Mouse (Mus musculus) embryonic facial prominence, embryonic 10.5 days (tissue): ENCODE results near the gene Gldc. TPM values are rescaled to one million over a fixed set of nuclear protein-coding genes. Genes with fewer than 3 reads are reported as not detected.
A peak's percentile ranks its signal among the peaks of the same experiment; 100 is the strongest.

ENCODE experiments used
- DNase-seq: peaks from one replicate; pipeline ENCODE4 v3.0.0-alpha.2; 2017; ENCODE audit warnings: low spot score
- H3K27ac ChIP-seq: fragments of 300-500 bp; sonication (generic); replicated peaks from 2 replicates; pipeline ENCODE4 v1.5.1; 2016; ENCODE audit warnings: mild to moderate bottlenecking
- H3K27me3 ChIP-seq: fragments of 300-500 bp; sonication (generic); replicated peaks from 2 replicates; pipeline ENCODE4 v1.6.1; 2016; ENCODE audit warnings: low read depth, mild to moderate bottlenecking; ENCODE audit not compliant: poor library complexity, severe bottlenecking
- H3K36me3 ChIP-seq: fragments of 300-500 bp; sonication (generic); replicated peaks from 2 replicates; pipeline ENCODE4 v1.6.1; 2016; ENCODE audit warnings: mild to moderate bottlenecking, moderate library complexity
- H3K4me1 ChIP-seq: fragments of 300-500 bp; sonication (generic); 2 replicates; pipeline ENCODE4 v1.6.1; 2016
- H3K4me3 ChIP-seq: fragments of 300-500 bp; sonication (generic); 2 replicates; pipeline ENCODE4 v1.5.1; 2016; ENCODE audit warnings: mild to moderate bottlenecking, moderate library complexity
- H3K9me3 ChIP-seq: fragments of 300-500 bp; sonication (generic); 2 replicates; pipeline ENCODE4 v1.6.1; 2016; ENCODE audit warnings: mild to moderate bottlenecking
- WGBS: fragments of 180-500 bp; shearing (Covaris S2); methylation state at CpG from one replicate; pipeline ENCODE4 v1.1.7; 2016; 5-methylcytosine and 5-hydroxymethylcytosine counted together
- polyA plus RNA-seq: library from polyadenylated mRNA; unstranded; fragments of >200 nt; fragmentation: Nextera tagmentation; extraction: Ambion mirVana; gene quantifications from 2 replicates; pipeline ENCODE4 v1.2.1, GENCODE M21; 2016

The Gldc gene
- polyA plus RNA-seq, 1 experiment from 2014 or later = 14.6 TPM

GRCm38 (mm10) chr19:30185536-30185935, 10.3 kb upstream of the Gldc start:
- Histone ChIP-seq H3K4me3 (no peak overlapping the region), H3K9me3 (peaks cover 14% of the 10 kb centered on the region), H3K4me1 (no peaks in the 10 kb centered on the region), H3K36me3 (no peaks in the 10 kb centered on the region), H3K27me3 (no peaks in the 10 kb centered on the region), H3K27ac (no peak overlapping the region)
- 91% methylated on average over 2 of the region's 2 CpGs for WGBS
- no peak for DNase-seq

- no peaks in the 10 kb centered on the region for H3K9me3 ChIP-seq
- peaks cover 6% of the 10 kb centered on the region; the same call in 1 of the 2 replicates for H3K4me1 ChIP-seq
- no peaks in the 10 kb centered on the region for H3K36me3 ChIP-seq
- 77% methylated on average over 1 of the region's 1 CpGs for WGBS
- peaks cover 17% of the 10 kb centered on the region for H3K27me3 ChIP-seq
- no peak overlapping the region for H3K27ac ChIP-seq
- H3K4me3 ChIP-seq = no peak overlapping the region
- no peak for DNase-seq
Observed at GRCm38 (mm10) chr19:30179979-30180378, 4.8 kb upstream of the Gldc start.

- H3K4me1 ChIP-seq = peaks cover 14% of the 10 kb centered on the region; the same call in 1 of the 2 replicates
- DNase-seq = peak; percentile 35
- H3K4me3 ChIP-seq = peak overlapping the region; percentile 72
- no peaks in the 10 kb centered on the region for H3K9me3 ChIP-seq
- H3K27me3 ChIP-seq = peaks cover 49% of the 10 kb centered on the region
- H3K27ac ChIP-seq = peak overlapping the region; percentile 4; the same call in 1 of the 2 replicates
- 4% methylated on average over 15 of the region's 15 CpGs for WGBS
- H3K36me3 ChIP-seq = no peaks in the 10 kb centered on the region
Observed at GRCm38 (mm10) chr19:30174074-30174670, 1.1 kb downstream of the Gldc start.

- Histone ChIP-seq H3K4me1 (peaks cover 14% of the 10 kb centered on the region; the same call in 1 of the 2 replicates), H3K36me3 (0 out of 2 replicates have a peak, but pooled peaks cover 8% of the 10 kb centered on the region)
- 80% methylated on average over 8 of the region's 8 CpGs for WGBS
Observed at GRCm38 (mm10) chr19:30171346-30172055, 3.7 kb downstream of the Gldc start.

GRCm38 (mm10) chr19:30170319-30170718, 4.9 kb downstream of the Gldc start:
- Histone ChIP-seq H3K36me3 (0 out of 2 replicates have a peak, but pooled peaks cover 8% of the 10 kb centered on the region), H3K4me1 (peaks cover 11% of the 10 kb centered on the region; the same call in 1 of the 2 replicates), H3K27ac (no peak overlapping the region), H3K9me3 (no peaks in the 10 kb centered on the region), H3K4me3 (no peak overlapping the region), H3K27me3 (peaks cover 35% of the 10 kb centered on the region)
- WGBS = 93% methylated on average over 6 of the region's 6 CpGs
- no peak for DNase-seq

More at GRCm38 (mm10) chr19:30171346-30172055, 3.7 kb downstream of the Gldc start:
- Histone ChIP-seq H3K9me3 (no peaks in the 10 kb centered on the region), H3K27ac (no peak overlapping the region), H3K27me3 (peaks cover 47% of the 10 kb centered on the region), H3K4me3 (no peak overlapping the region)
- no peak for DNase-seq

- 87% methylated on average over 20 of the region's 20 CpGs for WGBS
- no peak overlapping the region for H3K4me3 ChIP-seq
- no peak for DNase-seq
- H3K27ac ChIP-seq = no peak overlapping the region
- H3K36me3 ChIP-seq = 0 out of 2 replicates have a peak, but pooled peaks cover 8% of the 10 kb centered on the region
- 0 out of 2 replicates have a peak, but pooled peaks cover 4% of the 10 kb centered on the region for H3K27me3 ChIP-seq
- H3K9me3 ChIP-seq = no peaks in the 10 kb centered on the region
- H3K4me1 ChIP-seq = no peaks in the 10 kb centered on the region
Observed at GRCm38 (mm10) chr19:30166801-30167505, 8.3 kb downstream of the Gldc start.

GRCm38 (mm10) chr19:30164228-30164627, 11.0 kb downstream of the Gldc start:
- Histone ChIP-seq H3K9me3 (no peaks in the 10 kb centered on the region), H3K4me1 (peaks cover 2% of the 10 kb centered on the region; the same call in 1 of the 2 replicates), H3K27ac (no peak overlapping the region), H3K4me3 (no peak overlapping the region), H3K27me3 (no peaks in the 10 kb centered on the region), H3K36me3 (0 out of 2 replicates have a peak, but pooled peaks cover 8% of the 10 kb centered on the region)
- WGBS = 90% methylated on average over 2 of the region's 2 CpGs
- no peak for DNase-seq

- Histone ChIP-seq H3K27ac (no peak overlapping the region), H3K9me3 (no peaks in the 10 kb centered on the region), H3K27me3 (no peaks in the 10 kb centered on the region), H3K36me3 (0 out of 2 replicates have a peak, but pooled peaks cover 8% of the 10 kb centered on the region), H3K4me1 (peaks cover 9% of the 10 kb centered on the region), H3K4me3 (no peak overlapping the region)
- WGBS = 87% methylated on average over 5 of the region's 5 CpGs
- DNase-seq = no peak
Observed at GRCm38 (mm10) chr19:30162808-30163207, 12.4 kb downstream of the Gldc start.

GRCm38 (mm10) chr19:30160021-30160420, 15.2 kb downstream of the Gldc start:
- no peaks in the 10 kb centered on the region for H3K27me3 ChIP-seq
- H3K27ac ChIP-seq = no peak overlapping the region
- WGBS = 52% methylated on average over 2 of the region's 2 CpGs
- H3K36me3 ChIP-seq = no peaks in the 10 kb centered on the region
- no peak for DNase-seq
- no peak overlapping the region for H3K4me3 ChIP-seq
- no peaks in the 10 kb centered on the region for H3K9me3 ChIP-seq
- H3K4me1 ChIP-seq = peaks cover 20% of the 10 kb centered on the region

- Histone ChIP-seq H3K27ac (no peak overlapping the region), H3K4me3 (no peak overlapping the region), H3K4me1 (peaks cover 31% of the 10 kb centered on the region), H3K27me3 (no peaks in the 10 kb centered on the region), H3K9me3 (no peaks in the 10 kb centered on the region), H3K36me3 (no peaks in the 10 kb centered on the region)
- WGBS = 90% methylated on average over 4 of the region's 4 CpGs
- no peak for DNase-seq
Observed at GRCm38 (mm10) chr19:30158189-30158588, 17.0 kb downstream of the Gldc start.

- no peak for DNase-seq
- H3K9me3 ChIP-seq = no peaks in the 10 kb centered on the region
- H3K4me3 ChIP-seq = no peak overlapping the region
- no peak overlapping the region for H3K27ac ChIP-seq
- H3K27me3 ChIP-seq = no peaks in the 10 kb centered on the region
- WGBS = 66% methylated on average over 12 of the region's 12 CpGs
- no peaks in the 10 kb centered on the region for H3K36me3 ChIP-seq
- H3K4me1 ChIP-seq = peaks cover 31% of the 10 kb centered on the region
Observed at GRCm38 (mm10) chr19:30157031-30157687, 18.1 kb downstream of the Gldc start.

GRCm38 (mm10) chr19:30153729-30154128, 21.5 kb downstream of the Gldc start:
- no peak overlapping the region; the same call in 1 of the 2 replicates for H3K27ac ChIP-seq
- H3K27me3 ChIP-seq = no peaks in the 10 kb centered on the region
- H3K9me3 ChIP-seq = no peaks in the 10 kb centered on the region
- 0 out of 2 replicates have a peak, but pooled peaks cover 10% of the 10 kb centered on the region for H3K36me3 ChIP-seq
- 57% methylated on average over 3 of the region's 3 CpGs for WGBS
- no peak for DNase-seq
- peaks cover 39% of the 10 kb centered on the region for H3K4me1 ChIP-seq
- no peak overlapping the region for H3K4me3 ChIP-seq
